Mouse (Mus musculus): ENCODE data around the gene Frem1.

DNA sequence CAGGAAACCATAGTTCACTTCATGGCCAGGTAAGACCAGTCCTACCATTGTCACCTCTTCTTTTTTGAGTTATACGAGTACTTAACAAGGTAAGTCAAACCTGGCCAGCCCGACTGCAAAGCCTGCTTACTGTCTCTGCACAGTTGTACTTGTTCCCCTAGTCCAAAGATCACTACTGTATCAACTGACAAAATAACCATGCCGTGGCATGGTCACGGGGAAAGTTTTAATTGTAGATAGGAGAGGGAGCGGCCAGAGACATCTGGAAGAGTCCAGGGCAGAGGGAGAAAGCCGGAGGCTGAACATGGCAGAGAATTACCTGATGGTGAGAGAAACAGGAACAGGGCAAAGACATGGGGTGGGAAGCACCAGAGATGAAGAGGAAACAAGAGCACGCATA lies 46.9 kb upstream of the Frem1 start:
- TF ChIP-seq CTCF (IDR thresholded peaks at IDR 0.05; ENCODE audit: extremely low read depth, insufficient read length, insufficient replicate concordance, low read depth, low read length) (no peak), POLR2A (IDR thresholded peaks at IDR 0.05; ENCODE audit: low read depth, low read length) (no peak)
